Mouse (Mus musculus): Measurements from ENCODE around the gene Lrrc47. TPM values are rescaled to one million over a fixed set of nuclear protein-coding genes. Genes with fewer than 3 reads are reported as not detected.

Lrrc47 gene
- polyA plus RNA-seq, 1 experiment: 35.8 TPM

Other genes with a start within 250 kb of the Lrrc47 start
- 36.8 and 37.4 TPM in 2 replicates for gene A430005L14Rik, start 54.5 kb upstream of the Lrrc47 start, polyA plus RNA-seq (2012; rRNA removed)
- gene Dffb, start 36.6 kb upstream of the Lrrc47 start, polyA plus RNA-seq (2012; rRNA removed): 14.6 and 30.0 TPM in 2 replicates
- 7.7 and 10.0 TPM in 2 replicates for gene Cep104, start 36.5 kb upstream of the Lrrc47 start, polyA plus RNA-seq (2012; rRNA removed)
- 13.5 and 15.6 TPM in 2 replicates for gene Smim1, start 14.5 kb downstream of the Lrrc47 start, polyA plus RNA-seq (2012; rRNA removed)
- gene Ccdc27, start 30.9 kb downstream of the Lrrc47 start, polyA plus RNA-seq (2012; rRNA removed): not detected in 2 replicates
- gene Trp73, start 128.5 kb downstream of the Lrrc47 start, polyA plus RNA-seq (2012; rRNA removed): 0.07 and 0.10 TPM in 2 replicates
- 20.8 and 21.7 TPM in 2 replicates for gene Wrap73, start 130.6 kb downstream of the Lrrc47 start, polyA plus RNA-seq (2012; rRNA removed)
- 87.7 and 92.5 TPM in 2 replicates for gene Tprgl, start 148.9 kb downstream of the Lrrc47 start, polyA plus RNA-seq (2012; rRNA removed)
- 2.2 and 2.9 TPM in 2 replicates for gene Megf6, start 159.0 kb downstream of the Lrrc47 start, polyA plus RNA-seq (2012; rRNA removed)